Mouse (Mus musculus) cortical plate, adult 2 months (tissue): ENCODE measurements around the gene Csnk1d. TPM values are rescaled to one million over a fixed set of nuclear protein-coding genes. Genes with fewer than 3 reads are reported as not detected.

ENCODE experiments used
- H3K27ac ChIP-seq: fragments of 200-500 bp; 2 replicates; pipeline ENCODE4 v1.5.1; 2012; ENCODE audit warnings: low read length, control low read depth, inconsistent platforms; ENCODE audit not compliant: insufficient read depth
- H3K4me1 ChIP-seq: fragments of 200-500 bp; 2 replicates; pipeline ENCODE4 v1.6.1; 2011; ENCODE audit warnings: low read length; ENCODE audit not compliant: control insufficient read depth, insufficient read depth
- H3K4me3 ChIP-seq: fragments of 200-500 bp; 2 replicates; pipeline ENCODE4 v1.5.1; 2011; ENCODE audit warnings: mild to moderate bottlenecking, low read length, control low read depth; ENCODE audit not compliant: insufficient read depth
- CTCF ChIP-seq: fragments of 200-500 bp; IDR thresholded peaks from 2 replicates; pipeline ENCODE4 v1.5.1; 2011; ENCODE audit warnings: mild to moderate bottlenecking, control low read depth, low read length; ENCODE audit not compliant: insufficient read depth; ENCODE audit errors: extremely low read depth
- POLR2A ChIP-seq: fragments of 200-500 bp; IDR thresholded peaks from 2 replicates; pipeline ENCODE4 v1.6.1; 2011; ENCODE audit warnings: mild to moderate bottlenecking, low read length, control low read depth; ENCODE audit not compliant: insufficient read depth; ENCODE audit errors: extremely low read depth
- polyA plus RNA-seq: library from polyadenylated mRNA; depleted of rRNA; stranded (reverse); fragments of >200 nt; gene quantifications from 2 replicates; pipeline ENCODE4 v1.2.3, GENCODE M21; 2012; rRNA removed

The Csnk1d gene
- 108 and 110 TPM in 2 replicates for polyA plus RNA-seq

GRCm38 (mm10) chr11:120990951-120991526, at the start of gene Csnk1d:
TSS of gene Csnk1d (minus strand) at chr11:120991330.
- Histone ChIP-seq H3K4me3 (peak within 1 kb of the TSS; percentile 71), H3K4me1 (peaks cover 17% of the 10 kb centered on the region), H3K27ac (peak within 1 kb of the TSS; percentile 97)
- TF ChIP-seq POLR2A (peak; percentile 96), CTCF (no peak)

GRCm38 (mm10) chr11:121039302-121039701, 48.2 kb upstream of the Csnk1d start, which contains the start of gene Cd7:
TSS of gene Cd7 (minus strand) at chr11:121039418.
- peak within 1 kb of the TSS; percentile 54; the same call in 1 of the 2 replicates for H3K27ac ChIP-seq
- H3K4me3 ChIP-seq, result no peak within 1 kb of the TSS
- H3K4me1 ChIP-seq, result peaks cover 4% of the 10 kb centered on the region
- no peak for TF ChIP-seq POLR2A
- TF ChIP-seq CTCF, result no peak

GRCm38 (mm10) chr11:121038366-121039240, 47.5 kb upstream of the Csnk1d start:
- TF ChIP-seq POLR2A, result no peak
- no peak for TF ChIP-seq CTCF
- Histone ChIP-seq H3K4me3 (no peak overlapping the region), H3K27ac (peak overlapping the region; percentile 54; the same call in 1 of the 2 replicates)

GRCm38 (mm10) chr11:121033118-121033517, 42.0 kb upstream of the Csnk1d start:
- TF ChIP-seq CTCF (no peak), POLR2A (no peak)
- no peak overlapping the region for H3K27ac ChIP-seq
- H3K4me3 ChIP-seq, result no peak overlapping the region
- no peaks in the 10 kb centered on the region for H3K4me1 ChIP-seq

More at GRCm38 (mm10) chr11:121038366-121039240, 47.5 kb upstream of the Csnk1d start:
- peaks cover 4% of the 10 kb centered on the region for H3K4me1 ChIP-seq

- TF ChIP-seq CTCF (no peak), POLR2A (no peak)
- Histone ChIP-seq H3K4me1 (no peaks in the 10 kb centered on the region), H3K4me3 (no peak overlapping the region), H3K27ac (no peak overlapping the region)
Measured at GRCm38 (mm10) chr11:121027259-121027658, 36.1 kb upstream of the Csnk1d start.

GRCm38 (mm10) chr11:121024163-121024562, 33.0 kb upstream of the Csnk1d start:
- Histone ChIP-seq H3K27ac (no peak overlapping the region), H3K4me1 (no peaks in the 10 kb centered on the region), H3K4me3 (no peak overlapping the region)
- TF ChIP-seq POLR2A, result no peak
- TF ChIP-seq CTCF, result no peak

GRCm38 (mm10) chr11:121019501-121019900, 28.4 kb upstream of the Csnk1d start:
- TF ChIP-seq CTCF, result no peak
- no peak for TF ChIP-seq POLR2A
- no peak overlapping the region for H3K27ac ChIP-seq
- no peak overlapping the region for H3K4me3 ChIP-seq
- peaks cover 2% of the 10 kb centered on the region; the same call in 1 of the 2 replicates for H3K4me1 ChIP-seq

GRCm38 (mm10) chr11:121017703-121018102, 26.6 kb upstream of the Csnk1d start:
- no peak overlapping the region for H3K27ac ChIP-seq
- TF ChIP-seq POLR2A (no peak), CTCF (peak; percentile 77)
- peaks cover 2% of the 10 kb centered on the region; the same call in 1 of the 2 replicates for H3K4me1 ChIP-seq
- H3K4me3 ChIP-seq, result no peak overlapping the region

GRCm38 (mm10) chr11:121015472-121015871, 24.3 kb upstream of the Csnk1d start:
- TF ChIP-seq POLR2A, result no peak
- no peak for TF ChIP-seq CTCF
- Histone ChIP-seq H3K4me1 (peaks cover 2% of the 10 kb centered on the region; the same call in 1 of the 2 replicates), H3K4me3 (no peak overlapping the region), H3K27ac (no peak overlapping the region)

GRCm38 (mm10) chr11:121014896-121015300, 23.8 kb upstream of the Csnk1d start:
- Histone ChIP-seq H3K4me1 (peaks cover 2% of the 10 kb centered on the region; the same call in 1 of the 2 replicates), H3K27ac (no peak overlapping the region), H3K4me3 (peak overlapping the region; percentile 4)
- no peak for TF ChIP-seq CTCF
- TF ChIP-seq POLR2A, result 0 out of 2 replicates have a peak, but pooled peaks have one; percentile 31
